Mouse (Mus musculus): ENCODE measurements around the gene Il18rap. TPM values are rescaled to one million over a fixed set of nuclear protein-coding genes. Genes with fewer than 3 reads are reported as not detected.

Il18rap gene
- polyA plus RNA-seq, 2 experiments, result 0.73 to 1.1 TPM

- H3K36me3 ChIP-seq (replicated peaks; ENCODE audit: control insufficient read depth, insufficient read depth, low read depth), result no peaks in the 10 kb centered on the region
These were observed 10.6 kb upstream of the Il18rap start for GRCm38 (mm10) chr1:40504548-40504947.

DNA sequence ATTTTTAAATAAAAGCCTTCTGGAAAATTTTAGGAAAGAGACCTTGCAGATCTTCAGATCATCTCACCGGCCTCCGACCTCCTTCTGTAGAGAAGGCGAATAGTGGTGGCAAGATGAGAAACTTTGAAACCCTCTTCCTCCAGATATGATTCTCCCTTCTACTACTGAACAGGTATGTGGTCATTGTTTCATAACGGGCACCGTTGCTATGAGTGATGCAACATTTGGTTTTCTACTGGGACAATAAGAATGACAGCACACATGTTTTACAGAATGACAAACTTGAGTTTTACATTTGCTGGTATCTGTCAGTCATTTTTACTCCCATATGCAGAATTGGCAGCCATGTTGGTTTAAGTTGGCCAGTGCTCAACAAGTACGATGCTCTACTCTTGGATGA is 1.2 kb downstream of the Il18rap start:
- DNase-seq (ENCODE audit: low read depth in 3 of 3, low spot score in 3 of 3) (no peak), ATAC-seq (ENCODE audit: insufficient read depth) (no peak)
- H3K4me3 ChIP-seq (ENCODE audit: insufficient read depth in 1 of 2, low read depth in 2 of 2, low read length in 2 of 2), result no peak overlapping the region
- H3K4me2 ChIP-seq (ENCODE audit: low read depth), result no peak overlapping the region
- WGBS (ENCODE audit: insufficient replicate concordance), result 62% methylated on average over 6 of the region's 6 CpGs
- no peaks in the 10 kb centered on the region for H3K27me3 ChIP-seq (ENCODE audit: control insufficient read depth, insufficient read depth, low read length)
- H3K36me3 ChIP-seq (replicated peaks; ENCODE audit: control insufficient read depth, insufficient read depth, low read depth), result no peaks in the 10 kb centered on the region
- no peaks in the 10 kb centered on the region for H3K4me1 ChIP-seq (replicated peaks; ENCODE audit: control insufficient read depth in 2 of 2, insufficient read depth in 2 of 2, low read length in 1 of 2)
- no peak for TF ChIP-seq CTCF (IDR thresholded peaks at IDR 0.05; ENCODE audit: low read depth)
- no peak for TF ChIP-seq EP300 (IDR thresholded peaks at IDR 0.05; ENCODE audit: low read depth)
- H3K27ac ChIP-seq, result no peak overlapping the region
- H3K9ac ChIP-seq (replicated peaks), result no peak overlapping the region
- no peaks in the 10 kb centered on the region for H3K9me3 ChIP-seq (ENCODE audit: control insufficient read depth, low read length)

More at GRCm38 (mm10) chr1:40504548-40504947, 10.6 kb upstream of the Il18rap start:
- no peak overlapping the region for H3K4me2 ChIP-seq (ENCODE audit: low read depth)
- no peak overlapping the region for H3K27ac ChIP-seq
- H3K9me3 ChIP-seq (ENCODE audit: control insufficient read depth, low read length), result no peaks in the 10 kb centered on the region
- 17% methylated on average over 5 of the region's 5 CpGs for WGBS (ENCODE audit: insufficient replicate concordance)
- DNase-seq (ENCODE audit: low read depth in 3 of 3, low spot score in 3 of 3) (no peak), ATAC-seq (ENCODE audit: insufficient read depth) (no peak)
- no peak overlapping the region for H3K9ac ChIP-seq (replicated peaks)
- H3K4me3 ChIP-seq (ENCODE audit: insufficient read depth in 1 of 2, low read depth in 2 of 2, low read length in 2 of 2), result no peak overlapping the region
- no peaks in the 10 kb centered on the region for H3K4me1 ChIP-seq (replicated peaks; ENCODE audit: control insufficient read depth in 2 of 2, insufficient read depth in 2 of 2, low read length in 1 of 2)
- TF ChIP-seq EP300 (IDR thresholded peaks at IDR 0.05; ENCODE audit: low read depth), result no peak
- no peak for TF ChIP-seq CTCF (IDR thresholded peaks at IDR 0.05; ENCODE audit: low read depth)
- no peaks in the 10 kb centered on the region for H3K27me3 ChIP-seq (ENCODE audit: control insufficient read depth, insufficient read depth, low read length)

DNA sequence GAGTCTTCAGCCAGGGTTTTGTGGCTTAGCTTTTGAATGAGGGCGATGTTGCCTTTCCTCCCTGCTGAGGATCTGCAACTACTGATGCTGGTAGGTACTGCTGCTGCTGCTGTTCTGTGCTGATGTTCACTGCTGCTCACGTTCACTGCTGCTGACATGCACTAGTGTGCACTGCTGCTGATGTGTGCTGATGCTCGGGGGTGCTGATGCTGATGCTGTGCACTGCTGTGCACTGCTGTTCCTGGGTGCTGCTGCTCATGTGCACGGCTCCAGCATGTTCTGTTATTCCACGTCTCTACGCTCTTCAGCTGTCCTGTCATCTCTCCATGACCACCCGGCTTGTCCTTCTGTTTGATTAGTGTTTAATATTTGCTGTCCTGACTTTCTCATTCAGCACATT is 7.8 kb downstream of the Il18rap start:
- ATAC-seq (ENCODE audit: insufficient read depth) (no peak), DNase-seq (ENCODE audit: low read depth in 3 of 3, low spot score in 3 of 3) (no peak)
- no peak overlapping the region for H3K9ac ChIP-seq (replicated peaks)
- TF ChIP-seq EP300 (IDR thresholded peaks at IDR 0.05; ENCODE audit: low read depth) (no peak), CTCF (IDR thresholded peaks at IDR 0.05; ENCODE audit: low read depth) (no peak)
- H3K4me2 ChIP-seq (ENCODE audit: low read depth), result no peak overlapping the region
- no peak overlapping the region for H3K27ac ChIP-seq
- no peak overlapping the region for H3K4me3 ChIP-seq (ENCODE audit: insufficient read depth in 1 of 2, low read depth in 2 of 2, low read length in 2 of 2)
- no peaks in the 10 kb centered on the region for H3K36me3 ChIP-seq (replicated peaks; ENCODE audit: control insufficient read depth, insufficient read depth, low read depth)
- no peaks in the 10 kb centered on the region for H3K4me1 ChIP-seq (replicated peaks; ENCODE audit: control insufficient read depth in 2 of 2, insufficient read depth in 2 of 2, low read length in 1 of 2)
- 70% methylated on average over 7 of the region's 7 CpGs for WGBS (ENCODE audit: insufficient replicate concordance)
- no peaks in the 10 kb centered on the region for H3K9me3 ChIP-seq (ENCODE audit: control insufficient read depth, low read length)
- no peaks in the 10 kb centered on the region for H3K27me3 ChIP-seq (ENCODE audit: control insufficient read depth, insufficient read depth, low read length)

- no peaks in the 10 kb centered on the region for H3K27me3 ChIP-seq (ENCODE audit: control insufficient read depth, insufficient read depth, low read length)
- ATAC-seq (ENCODE audit: insufficient read depth) (no peak), DNase-seq (ENCODE audit: low read depth in 3 of 3, low spot score in 3 of 3) (no peak)
- no peaks in the 10 kb centered on the region for H3K4me1 ChIP-seq (replicated peaks; ENCODE audit: control insufficient read depth in 2 of 2, insufficient read depth in 2 of 2, low read length in 1 of 2)
- H3K9ac ChIP-seq (replicated peaks), result no peak overlapping the region
- H3K9me3 ChIP-seq (ENCODE audit: control insufficient read depth, low read length), result no peaks in the 10 kb centered on the region
- H3K4me2 ChIP-seq (ENCODE audit: low read depth), result no peak overlapping the region
- H3K4me3 ChIP-seq (ENCODE audit: insufficient read depth in 1 of 2, low read depth in 2 of 2, low read length in 2 of 2), result no peak overlapping the region
- WGBS (ENCODE audit: insufficient replicate concordance), result 56% methylated on average over 5 of the region's 5 CpGs
- no peaks in the 10 kb centered on the region for H3K36me3 ChIP-seq (replicated peaks; ENCODE audit: control insufficient read depth, insufficient read depth, low read depth)
- H3K27ac ChIP-seq, result no peak overlapping the region
- TF ChIP-seq EP300 (IDR thresholded peaks at IDR 0.05; ENCODE audit: low read depth), result no peak
- no peak for TF ChIP-seq CTCF (IDR thresholded peaks at IDR 0.05; ENCODE audit: low read depth)
These were observed 9.0 kb downstream of the Il18rap start for GRCm38 (mm10) chr1:40523971-40524722.

DNA sequence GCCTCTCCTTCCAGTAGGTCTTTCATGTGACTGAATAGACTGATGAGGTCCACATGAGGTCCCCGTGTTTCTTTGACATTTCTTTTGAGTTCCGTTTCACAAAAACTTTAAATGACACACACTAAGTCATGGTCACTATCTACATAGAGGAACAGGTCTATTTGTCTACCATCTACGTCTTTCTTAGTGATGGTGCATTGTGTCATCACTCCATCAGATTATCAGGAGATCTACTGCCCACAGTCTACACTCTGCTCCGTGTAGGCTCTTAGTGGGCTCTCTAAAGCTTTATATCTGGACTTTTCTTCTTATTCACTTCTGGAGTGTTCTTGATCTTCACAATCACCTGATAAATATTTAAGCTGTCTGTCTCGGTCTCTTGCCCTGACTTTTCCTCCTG is 14.1 kb downstream of the Il18rap start:
- no peaks in the 10 kb centered on the region for H3K4me1 ChIP-seq (replicated peaks; ENCODE audit: control insufficient read depth in 2 of 2, insufficient read depth in 2 of 2, low read length in 1 of 2)
- no peaks in the 10 kb centered on the region for H3K9me3 ChIP-seq (ENCODE audit: control insufficient read depth, low read length)
- H3K27me3 ChIP-seq (ENCODE audit: control insufficient read depth, insufficient read depth, low read length), result no peaks in the 10 kb centered on the region
- TF ChIP-seq CTCF (IDR thresholded peaks at IDR 0.05; ENCODE audit: low read depth) (no peak), EP300 (IDR thresholded peaks at IDR 0.05; ENCODE audit: low read depth) (no peak)
- no peak for ATAC-seq (ENCODE audit: insufficient read depth)
- H3K4me3 ChIP-seq (ENCODE audit: insufficient read depth in 1 of 2, low read depth in 2 of 2, low read length in 2 of 2), result no peak overlapping the region
- DNase-seq (ENCODE audit: low read depth in 3 of 3, low spot score in 3 of 3), result no peak
- H3K27ac ChIP-seq, result no peak overlapping the region
- H3K9ac ChIP-seq (replicated peaks), result no peak overlapping the region
- WGBS (ENCODE audit: insufficient replicate concordance), result 54% methylated on average over 5 of the region's 5 CpGs
- no peaks in the 10 kb centered on the region for H3K36me3 ChIP-seq (replicated peaks; ENCODE audit: control insufficient read depth, insufficient read depth, low read depth)
- H3K4me2 ChIP-seq (ENCODE audit: low read depth), result no peak overlapping the region
